Mouse (Mus musculus): ENCODE measurements around the gene Brox. TPM values are rescaled to one million over a fixed set of nuclear protein-coding genes. Genes with fewer than 3 reads are reported as not detected.

Brox gene
- polyA plus RNA-seq, 1 experiment from 2014 or later, result 35.5 TPM

Other genes starting within 250 kb of the Brox start
- gene Disp1, start 75.7 kb downstream of the Brox start, polyA plus RNA-seq (2016; fragmentation: Nextera tagmentation; extraction: Ambion mirVana), result 13.5 and 13.6 TPM in 2 replicates
- gene Aida, start 679 bp downstream of the Brox start, polyA plus RNA-seq (2016; fragmentation: Nextera tagmentation; extraction: Ambion mirVana), result 40.6 and 45.5 TPM in 2 replicates
- 89.1 and 95.6 TPM in 2 replicates for gene Mia3, start 72.3 kb upstream of the Brox start, polyA plus RNA-seq (2016; fragmentation: Nextera tagmentation; extraction: Ambion mirVana)
- 21.7 and 24.7 TPM in 2 replicates for gene Taf1a, start 91.7 kb upstream of the Brox start, polyA plus RNA-seq (2016; fragmentation: Nextera tagmentation; extraction: Ambion mirVana)
- gene Hhipl2, start 120.9 kb upstream of the Brox start, polyA plus RNA-seq (2016; fragmentation: Nextera tagmentation; extraction: Ambion mirVana), result 0.40 and 0.44 TPM in 2 replicates